Mouse (Mus musculus): Measurements from ENCODE around the gene Ttk.

Gene Ttk
- long read RNA-seq, experiment 1, partial matches to known transcripts, result 0 of 1 reads
- long read RNA-seq, experiment 1, other reads (novel, unspliced or antisense), result 1 of 1 reads
- long read RNA-seq, experiment 2, result 0 reads

GRCm38 (mm10) chr9:83833811-83834747, at the start of gene Ttk:
Gene Ttk (plus strand): TSS chr9:83834689.
- intact Hi-C loops (cut with DNase I), result no loop called here

- intact Hi-C loops (cut with DNase I), result no loop called here
Measured at GRCm38 (mm10) chr9:83785501-83785900, 49.0 kb upstream of the Ttk start.

GRCm38 (mm10) chr9:83789326-83789725, 45.2 kb upstream of the Ttk start:
- intact Hi-C loops (cut with DNase I), result no loop called here

- intact Hi-C loops (cut with DNase I), result no loop called here
Measured at GRCm38 (mm10) chr9:83796875-83797274, 37.6 kb upstream of the Ttk start.

- intact Hi-C loops (cut with DNase I), result no loop called here
Measured at GRCm38 (mm10) chr9:83797898-83798297, 36.6 kb upstream of the Ttk start.

- intact Hi-C loops (cut with DNase I), result no loop called here
Measured at GRCm38 (mm10) chr9:83804341-83804740, 30.1 kb upstream of the Ttk start.

- intact Hi-C loops (cut with DNase I), result no loop called here
Measured at GRCm38 (mm10) chr9:83805164-83805976, 29.1 kb upstream of the Ttk start.

GRCm38 (mm10) chr9:83805977-83806815, 28.3 kb upstream of the Ttk start, which contains the start of gene Elovl4:
Gene Elovl4 (minus strand): TSS chr9:83806277.
- intact Hi-C loops (cut with DNase I), result no loop called here

- intact Hi-C loops (cut with DNase I), result loop anchor here (1.0 kb wide), 1 partner anchor 99 kb away; no protein-coding TSS in a partner anchor
Measured at GRCm38 (mm10) chr9:83807562-83807961, 26.9 kb upstream of the Ttk start.

- intact Hi-C loops (cut with DNase I), result no loop called here
Measured at GRCm38 (mm10) chr9:83819188-83819587, 15.3 kb upstream of the Ttk start.

GRCm38 (mm10) chr9:83820976-83821375, 13.5 kb upstream of the Ttk start:
- intact Hi-C loops (cut with DNase I), result no loop called here

GRCm38 (mm10) chr9:83822925-83823324, 11.6 kb upstream of the Ttk start:
- intact Hi-C loops (cut with DNase I), result no loop called here

GRCm38 (mm10) chr9:83829896-83830295, 4.6 kb upstream of the Ttk start:
- intact Hi-C loops (cut with DNase I), result no loop called here

- intact Hi-C loops (cut with DNase I), result no loop called here
Measured at GRCm38 (mm10) chr9:83831152-83831551, 3.3 kb upstream of the Ttk start.

GRCm38 (mm10) chr9:83834748-83835313, 342 bp downstream of the Ttk start:
- intact Hi-C loops (cut with DNase I), result no loop called here

GRCm38 (mm10) chr9:83852464-83852863, 18.0 kb downstream of the Ttk start:
- intact Hi-C loops (cut with DNase I), result no loop called here

- intact Hi-C loops (cut with DNase I), result no loop called here
Measured at GRCm38 (mm10) chr9:83865165-83865564, 30.7 kb downstream of the Ttk start.

GRCm38 (mm10) chr9:83882191-83882590, 47.7 kb downstream of the Ttk start:
- intact Hi-C loops (cut with DNase I), result no loop called here

- intact Hi-C loops (cut with DNase I), result no loop called here
Measured at GRCm38 (mm10) chr9:83886149-83886548, 51.7 kb downstream of the Ttk start.

- intact Hi-C loops (cut with DNase I), result no loop called here
Measured at GRCm38 (mm10) chr9:83888214-83888613, 53.7 kb downstream of the Ttk start.

- intact Hi-C loops (cut with DNase I), result no loop called here
Measured at GRCm38 (mm10) chr9:83893073-83893472, 58.6 kb downstream of the Ttk start.

Measured in adrenal gland (tissue).